In the genomic region with DNA sequence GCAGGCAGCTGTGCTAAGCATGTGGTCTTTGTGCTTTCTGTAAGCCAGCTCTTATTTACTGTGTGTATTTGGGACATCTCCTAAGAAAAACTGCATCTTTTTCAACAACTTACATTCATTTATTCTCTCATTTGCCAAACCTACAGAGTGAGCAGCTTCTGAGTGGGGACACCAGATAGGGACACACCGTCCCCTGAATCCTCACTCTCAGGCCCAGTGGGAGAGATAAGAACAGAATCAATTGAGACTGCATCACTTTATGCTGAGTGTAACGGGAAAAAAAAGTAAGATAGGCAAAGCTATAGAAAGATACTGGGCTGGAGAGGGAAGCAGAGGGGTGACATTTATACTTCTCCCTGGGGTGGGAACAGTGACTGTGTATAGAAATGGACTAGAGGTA, we compare ENCODE assay signal across 27 mouse cellular contexts. TPM values are rescaled to one million over a fixed set of nuclear protein-coding genes. Genes with fewer than 3 reads are reported as not detected.
"Had no signal": no experiment of that assay in that cellular context is flagged by ENCODE, and none has a peak within 500 bp of the region (broad histone marks: within the 10 kb centered on the region; RNA-seq: fewer than 3 reads in every experiment).

No protein-coding gene starts in this region.

- DNase-seq: cerebellum, adult 2 months; cerebellum, adult 8-10 months; cerebellum, adult 9-10 months; cerebellum, adult 9-11 months; cerebellum, postnatal 36 days; embryo, embryonic 11 days; forebrain, postnatal 0 days; gastrocnemius, postnatal 10 days; gastrocnemius, postnatal 14 days; gastrocnemius, postnatal 25 days; gastrocnemius, postnatal 36 days; heart, adult 11 months; heart, adult 18-20 months had no signal

- ATAC-seq: forebrain, embryonic 13.5 days; forebrain, embryonic 14.5 days; forebrain, embryonic 15.5 days; forebrain, embryonic 16.5 days; forebrain, postnatal 0 days had no signal

RNA-seq across cellular contexts. Expression of a gene that starts 46.0 kb away (rescaled TPM):
- total RNA-seq: common myeloid progenitor, adult 5-6 weeks; gastrocnemius, adult 18-20 months; gastrocnemius, adult 2 months; gastrocnemius, adult 8-10 months; gastrocnemius, postnatal 10 days; gastrocnemius, postnatal 14 days; gastrocnemius, postnatal 25 days; gastrocnemius, postnatal 36 days; gastrocnemius, postnatal 4 days; granulocyte monocyte progenitor cell, adult 5-6 weeks; heart, adult 18-20 months; heart, adult 2 months had no signal
- polyA plus RNA-seq: embryonic facial prominence, embryonic 15.5 days; erythroblast, embryonic 14.5 days; gonadal fat pad, adult 2 months; heart, adult 2 months had no signal
